Mouse (Mus musculus) intestine, embryonic 14.5 days (tissue): ENCODE data around the gene Stil. TPM values are rescaled to one million over a fixed set of nuclear protein-coding genes. Genes with fewer than 3 reads are reported as not detected.

Source experiments
- ATAC-seq: fragments of 200-750 bp; cut with Nextera tagmentation; replicated peaks from 2 replicates; pipeline ENCODE4 v1.8.0; 2017; ENCODE audit warnings: low read depth, moderate number of reproducible peaks, moderate TSS enrichment, moderate library complexity; ENCODE audit not compliant: low FRiP score, low TSS enrichment
- DNase-seq: peaks from one replicate; pipeline ENCODE4 v3.0.0-alpha.2; 2018; ENCODE audit warnings: low spot score
- H3K27ac ChIP-seq: fragments of 300-500 bp; sonication (generic); 2 replicates; pipeline ENCODE4 v1.5.1; 2014; ENCODE audit warnings: low read depth, mild to moderate bottlenecking, control low read depth
- H3K27me3 ChIP-seq: fragments of 300-500 bp; sonication (generic); replicated peaks from 2 replicates; pipeline ENCODE4 v1.6.1; 2014; ENCODE audit warnings: low read length, control low read depth; ENCODE audit not compliant: control insufficient read depth, insufficient read depth
- H3K36me3 ChIP-seq: fragments of 300-500 bp; sonication (generic); 2 replicates; pipeline ENCODE4 v1.6.1; 2014; ENCODE audit warnings: low read length, control low read depth; ENCODE audit not compliant: control insufficient read depth, insufficient read depth
- H3K4me1 ChIP-seq: fragments of 300-500 bp; sonication (generic); replicated peaks from 2 replicates; pipeline ENCODE4 v1.6.1; 2014; ENCODE audit warnings: low read length, control low read depth, mixed read lengths; ENCODE audit not compliant: control insufficient read depth, insufficient read depth
- H3K4me2 ChIP-seq: fragments of 300-500 bp; sonication (generic); 2 replicates; pipeline ENCODE4 v1.6.1; 2014; ENCODE audit warnings: low read length
- H3K4me3 ChIP-seq: fragments of 300-500 bp; sonication (generic); 2 replicates; pipeline ENCODE4 v1.5.1; 2014; ENCODE audit warnings: low read depth, low read length, control low read depth, mixed read lengths
- H3K9ac ChIP-seq: fragments of 300-500 bp; sonication (generic); 2 replicates; pipeline ENCODE4 v1.6.1; 2014; ENCODE audit warnings: mild to moderate bottlenecking, low read length
- H3K9me3 ChIP-seq: fragments of 300-500 bp; sonication (generic); 2 replicates; pipeline ENCODE4 v1.6.1; 2016; ENCODE audit warnings: low read length, control low read depth; ENCODE audit not compliant: control insufficient read depth
- WGBS: fragments of 180-500 bp; shearing (Covaris S2); extraction: QIAGEN DNeasy Blood & Tissue Kit; methylation state at CpG from one replicate; pipeline ENCODE4 v1.1.7; 2014; 5-methylcytosine and 5-hydroxymethylcytosine counted together
- polyA plus RNA-seq: library from polyadenylated mRNA; unstranded; fragments of >200 nt; fragmentation: Nextera tagmentation; extraction: Ambion mirVana; gene quantifications from 2 replicates; pipeline ENCODE4 v1.2.1, GENCODE M21; 2014

Gene Stil
- polyA plus RNA-seq, 1 experiment from 2014 or later: 18.1 TPM

DNA sequence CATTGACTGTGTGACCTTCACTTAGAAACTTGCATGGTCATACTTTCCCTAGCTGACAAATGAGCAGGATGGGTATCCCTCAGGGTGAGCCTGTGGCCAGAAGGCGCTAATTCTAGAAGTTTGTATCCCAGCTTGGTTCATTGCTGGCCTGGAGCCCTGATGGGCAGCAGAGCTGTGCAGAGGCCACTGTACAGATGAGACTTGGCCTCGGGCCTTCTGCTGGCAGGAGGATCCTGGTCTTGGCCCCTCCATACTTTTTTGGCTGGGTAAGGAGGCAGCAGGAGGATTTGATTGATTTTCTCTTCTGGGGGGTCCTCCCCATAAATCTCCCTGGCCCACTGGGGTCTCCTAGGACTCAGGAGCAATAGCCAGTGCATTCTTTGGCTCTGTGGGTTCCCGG lies 83.1 kb downstream of the Stil start:
- Histone ChIP-seq H3K4me2 (no peak overlapping the region), H3K9me3 (no peaks in the 10 kb centered on the region), H3K4me3 (no peak overlapping the region), H3K4me1 (peaks cover 8% of the 10 kb centered on the region; the same call in 1 of the 2 replicates), H3K36me3 (no peaks in the 10 kb centered on the region), H3K9ac (no peak overlapping the region), H3K27me3 (peaks cover 6% of the 10 kb centered on the region; the same call in 1 of the 2 replicates), H3K27ac (no peak overlapping the region)
- ATAC-seq (no peak), DNase-seq (no peak)
- 83% methylated on average over 3 of the region's 3 CpGs for WGBS

DNA sequence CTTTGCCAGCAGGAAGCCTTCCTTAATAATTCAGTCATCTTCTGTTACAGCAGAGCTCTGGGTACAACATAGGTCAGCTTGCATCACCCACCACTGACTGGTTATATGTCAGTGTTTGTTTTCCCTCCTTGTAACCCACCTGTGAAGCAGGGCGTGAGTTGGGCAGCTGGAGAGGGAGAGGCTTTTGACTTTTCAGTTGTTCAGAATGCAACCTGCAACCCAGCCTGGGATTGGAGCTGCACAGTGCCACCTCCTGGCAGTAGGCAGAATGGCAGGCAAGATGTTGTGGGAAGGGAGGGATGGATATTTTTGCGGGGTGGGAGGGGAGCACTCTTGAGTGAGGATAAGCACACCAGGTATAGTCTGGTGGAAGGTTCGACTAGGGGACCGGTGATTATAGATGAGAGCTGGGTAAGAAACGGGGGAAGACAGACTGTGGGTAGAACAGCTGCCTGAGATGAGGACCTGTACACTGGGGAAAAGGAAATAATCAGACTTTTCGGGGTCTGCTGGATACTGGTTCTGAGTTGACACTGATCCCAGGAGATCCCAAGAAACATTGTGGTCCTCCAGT lies 85.7 kb downstream of the Stil start:
- H3K9me3 ChIP-seq: no peaks in the 10 kb centered on the region
- peaks cover 12% of the 10 kb centered on the region; the same call in 1 of the 2 replicates for H3K27me3 ChIP-seq
- H3K4me1 ChIP-seq: no peaks in the 10 kb centered on the region
- H3K36me3 ChIP-seq: no peaks in the 10 kb centered on the region
- H3K27ac ChIP-seq: no peak overlapping the region
- peak; percentile 76 for DNase-seq
- H3K4me3 ChIP-seq: no peak overlapping the region
- no peak overlapping the region for H3K4me2 ChIP-seq
- H3K9ac ChIP-seq: no peak overlapping the region
- 22% methylated on average over 6 of the region's 6 CpGs for WGBS
- no peak; the same call in 1 of the 2 replicates for ATAC-seq

DNA sequence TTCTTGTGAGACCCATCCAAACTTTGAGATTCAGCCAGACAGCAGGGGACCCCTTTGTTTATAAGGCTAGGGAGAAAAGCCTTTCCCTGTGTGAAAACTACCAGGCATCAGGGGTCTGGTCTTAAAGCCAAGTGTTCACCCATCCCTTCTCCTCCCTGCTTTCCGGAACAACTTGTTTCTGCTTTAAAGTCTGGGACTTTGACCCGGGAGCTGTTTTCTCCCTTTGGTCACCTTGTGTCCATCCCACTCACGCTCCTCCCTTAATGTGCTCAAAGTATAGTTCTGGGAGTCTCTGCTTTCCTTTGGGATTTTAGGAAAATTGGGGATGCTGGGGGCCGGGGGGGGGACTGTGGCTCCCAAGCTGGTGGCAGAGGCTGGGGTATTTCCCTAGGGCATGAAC lies 86.3 kb downstream of the Stil start:
- WGBS: 59% methylated on average over 4 of the region's 4 CpGs
- H3K4me3 ChIP-seq: no peak overlapping the region
- no peak overlapping the region for H3K27ac ChIP-seq
- H3K9me3 ChIP-seq: no peaks in the 10 kb centered on the region
- peaks cover 12% of the 10 kb centered on the region; the same call in 1 of the 2 replicates for H3K27me3 ChIP-seq
- ATAC-seq (no peak), DNase-seq (no peak)
- H3K36me3 ChIP-seq: no peaks in the 10 kb centered on the region
- H3K4me1 ChIP-seq: no peaks in the 10 kb centered on the region
- H3K9ac ChIP-seq: no peak overlapping the region
- H3K4me2 ChIP-seq: no peak overlapping the region

DNA sequence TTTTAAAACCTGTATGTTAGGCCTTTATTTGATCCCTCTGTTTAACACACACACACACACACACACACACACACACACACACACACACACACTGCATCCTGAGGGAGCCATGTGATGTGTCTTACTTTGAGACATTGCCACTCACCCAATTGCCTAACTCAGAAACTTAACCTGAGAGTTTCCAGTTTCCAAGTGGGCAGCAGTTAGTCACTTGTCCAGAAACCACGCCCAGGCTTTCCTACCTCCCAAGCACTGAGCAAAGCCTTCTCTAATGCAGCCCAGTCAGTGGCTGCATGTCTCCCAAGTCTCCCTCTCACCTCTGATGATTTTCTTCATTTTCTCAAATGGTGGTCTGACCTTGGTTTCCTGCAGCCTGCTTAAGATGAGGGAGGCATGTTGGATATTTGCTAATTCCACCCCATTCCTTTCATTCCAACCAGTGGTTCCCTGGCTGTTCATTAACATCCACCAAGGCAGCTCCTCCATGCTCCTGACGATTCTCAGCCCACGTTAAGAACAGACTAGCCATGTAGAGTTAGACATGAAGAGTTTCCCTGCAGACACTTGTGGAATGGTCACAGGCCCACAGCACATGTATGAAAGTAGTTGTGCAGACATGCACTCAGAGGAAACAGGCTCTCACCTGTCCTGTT lies 86.9 kb downstream of the Stil start:
- H3K4me3 ChIP-seq: no peak overlapping the region
- no peak overlapping the region for H3K27ac ChIP-seq
- H3K9me3 ChIP-seq: no peaks in the 10 kb centered on the region
- ATAC-seq: no peak
- WGBS: 48% methylated on average over 3 of the region's 3 CpGs
- H3K4me2 ChIP-seq: no peak overlapping the region
- no peaks in the 10 kb centered on the region for H3K36me3 ChIP-seq
- peaks cover 12% of the 10 kb centered on the region; the same call in 1 of the 2 replicates for H3K27me3 ChIP-seq
- no peak for DNase-seq
- no peaks in the 10 kb centered on the region for H3K4me1 ChIP-seq
- H3K9ac ChIP-seq: no peak overlapping the region

DNA sequence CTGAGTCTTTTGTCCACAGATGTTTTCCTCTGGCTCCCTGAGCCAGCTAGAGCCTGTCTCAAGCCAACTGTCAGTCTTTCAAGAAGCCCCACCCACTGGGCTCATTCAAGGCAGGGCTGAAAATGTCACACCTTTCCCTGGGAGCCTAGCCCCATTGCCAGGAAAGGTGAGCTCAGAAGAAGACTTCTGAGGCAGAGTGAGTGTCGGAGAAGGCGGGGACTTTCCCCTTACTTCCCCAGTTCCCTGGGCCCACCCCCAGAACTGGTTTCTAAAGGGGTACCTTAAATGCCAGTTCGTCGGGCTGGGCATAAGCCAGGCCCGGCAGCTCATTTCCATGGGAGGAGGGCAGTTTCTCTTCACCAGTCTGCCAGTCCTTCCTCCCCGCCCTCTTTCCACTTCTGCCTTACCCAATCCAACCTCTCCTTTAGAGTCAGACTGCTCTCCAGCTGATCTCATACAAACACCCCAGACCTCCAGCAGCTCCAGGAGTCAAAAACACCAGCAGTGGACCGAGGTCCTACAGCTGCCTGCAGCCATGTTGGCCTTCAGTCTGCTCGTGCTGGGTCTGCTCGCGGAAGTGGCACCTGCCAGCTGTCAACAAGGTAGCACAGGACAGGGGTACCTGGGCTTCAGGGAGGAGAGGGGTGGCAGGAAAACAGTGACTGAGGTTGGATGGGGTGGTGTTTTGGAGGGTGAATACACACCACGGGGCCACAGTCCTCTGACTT lies 88.8 kb downstream of the Stil start, which contains the start of gene Pdzk1ip1:
Pdzk1ip1 (plus strand) TSS at position 98 of the 728 bp plus-strand sequence.
- DNase-seq: no peak
- H3K36me3 ChIP-seq: no peaks in the 10 kb centered on the region
- no peaks in the 10 kb centered on the region for H3K4me1 ChIP-seq
- H3K27ac ChIP-seq: no peak within 1 kb of the TSS
- peak within 1 kb of the TSS; percentile 28; the same call in 1 of the 2 replicates for H3K4me2 ChIP-seq
- 17% methylated on average over 11 of the region's 11 CpGs for WGBS
- no peak; the same call in 1 of the 2 replicates for ATAC-seq
- H3K4me3 ChIP-seq: peak within 1 kb of the TSS; percentile 8; the same call in 1 of the 2 replicates
- H3K9ac ChIP-seq: no peak within 1 kb of the TSS
- peaks cover 12% of the 10 kb centered on the region; the same call in 1 of the 2 replicates for H3K27me3 ChIP-seq
- no peaks in the 10 kb centered on the region for H3K9me3 ChIP-seq

DNA sequence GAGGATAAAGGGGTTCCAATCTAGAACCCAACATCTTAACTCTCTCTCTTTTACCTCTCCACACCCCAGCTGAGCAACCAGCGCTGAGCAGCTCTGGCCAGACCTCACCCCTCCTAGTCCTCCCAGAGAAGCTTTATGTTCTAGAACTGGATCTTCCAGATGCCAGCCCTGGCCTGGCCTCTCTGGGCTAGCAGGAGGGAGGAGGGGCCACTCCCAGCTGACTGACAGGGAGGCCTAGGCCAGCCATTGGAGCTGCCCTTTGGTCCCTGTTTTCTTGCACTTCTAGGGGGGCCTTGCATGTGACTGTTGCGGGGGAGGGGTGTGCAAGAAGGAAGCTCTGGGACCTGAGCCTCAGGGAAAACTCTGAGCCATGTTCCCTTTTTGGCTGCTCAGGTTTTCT lies 90.6 kb downstream of the Stil start:
- WGBS: 56% methylated on average over 2 of the region's 2 CpGs
- DNase-seq: no peak
- Histone ChIP-seq H3K27ac (no peak overlapping the region), H3K27me3 (peaks cover 19% of the 10 kb centered on the region; the same call in 1 of the 2 replicates), H3K36me3 (no peaks in the 10 kb centered on the region), H3K9ac (no peak overlapping the region), H3K4me2 (no peak overlapping the region), H3K4me1 (no peaks in the 10 kb centered on the region), H3K4me3 (no peak overlapping the region), H3K9me3 (no peaks in the 10 kb centered on the region)
- peak; percentile 58 for ATAC-seq

DNA sequence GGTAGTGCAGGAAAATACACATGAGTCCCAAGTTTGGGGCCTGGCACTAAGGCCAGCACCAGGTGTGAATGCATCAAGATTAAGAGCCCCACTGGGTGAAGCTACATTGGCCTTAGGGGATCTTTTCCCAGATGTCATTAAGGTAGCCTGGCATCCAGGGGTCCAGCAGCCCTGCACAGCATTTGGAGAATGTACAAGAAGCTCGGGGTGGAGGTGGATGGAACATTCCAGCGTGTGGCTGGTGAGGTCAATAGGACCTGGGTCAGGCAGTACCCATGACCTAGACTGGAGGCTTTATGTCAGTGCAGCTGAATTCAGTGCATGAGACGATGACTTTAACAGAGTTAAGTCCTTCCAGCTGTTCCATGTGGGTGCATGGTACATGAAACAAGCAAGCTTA lies 91.8 kb downstream of the Stil start:
- Histone ChIP-seq H3K4me3 (no peak overlapping the region), H3K36me3 (no peaks in the 10 kb centered on the region), H3K4me1 (no peaks in the 10 kb centered on the region), H3K9me3 (no peaks in the 10 kb centered on the region), H3K27me3 (peaks cover 27% of the 10 kb centered on the region; the same call in 1 of the 2 replicates), H3K4me2 (no peak overlapping the region), H3K9ac (no peak overlapping the region), H3K27ac (no peak overlapping the region)
- no peak for DNase-seq
- no peak for ATAC-seq
- 83% methylated on average over 3 of the region's 3 CpGs for WGBS
